Mouse (Mus musculus) olfactory bulb, adult 2 months (tissue): ENCODE data around the gene Max.

Source experiments
- CTCF ChIP-seq: fragments of 200-500 bp; IDR thresholded peaks from 2 replicates; pipeline ENCODE4 v1.5.1; 2012; ENCODE audit warnings: low read depth, mild to moderate bottlenecking, low read length, moderate library complexity; ENCODE audit not compliant: insufficient read depth
- POLR2A ChIP-seq: fragments of 200-500 bp; IDR thresholded peaks from 2 replicates; pipeline ENCODE4 v1.6.1; 2012; ENCODE audit warnings: mild to moderate bottlenecking, low read depth, low read length, moderate library complexity; ENCODE audit not compliant: insufficient read depth

GRCm38 (mm10) chr12:76897006-76897405, 65.0 kb downstream of the Max start:
- TF ChIP-seq CTCF, result no peak
- no peak for TF ChIP-seq POLR2A
